Mouse (Mus musculus): ENCODE measurements around the gene Cpsf6. TPM values are rescaled to one million over a fixed set of nuclear protein-coding genes. Genes with fewer than 3 reads are reported as not detected.
"Not testable (repeated sequence)": the region's sequence is repeated elsewhere in the genome, so short reads cannot be mapped to it uniquely, and the experiment has no call there.

Gene Cpsf6
- polyA plus RNA-seq, 1 experiment = 14.8 TPM

DNA sequence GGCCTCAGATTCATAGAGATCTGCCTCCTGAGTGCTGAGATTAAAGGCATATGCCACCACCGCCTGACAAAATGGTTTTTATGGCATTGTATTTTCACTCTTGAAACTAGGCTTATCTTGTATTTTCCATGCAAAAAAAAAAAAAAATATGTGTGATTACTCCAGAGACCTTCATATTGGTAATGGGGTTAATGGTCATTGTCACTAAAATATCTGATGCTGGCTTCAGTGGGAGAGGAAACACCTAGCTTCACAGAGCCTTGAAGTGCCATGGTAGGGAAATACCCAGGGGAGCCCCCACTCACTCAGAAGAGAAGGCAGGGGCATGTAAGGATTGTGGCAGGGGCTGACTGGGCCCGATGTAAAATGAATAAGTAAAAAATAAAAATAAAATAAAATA lies 16.0 kb upstream of the Cpsf6 start:
- TF ChIP-seq TAL1 (IDR thresholded peaks at IDR 0.05; ENCODE audit: low read length) (no peak), GATA1 (IDR thresholded peaks at IDR 0.05; ENCODE audit: low read length) (no peak)
- Histone ChIP-seq H3K4me1 (ENCODE audit: control insufficient read depth) (peaks cover 7% of the 10 kb centered on the region), H3K4me3 (replicated peaks) (no peak overlapping the region), H3K9me3 (ENCODE audit: control insufficient read depth, low read length) (no peaks in the 10 kb centered on the region), H3K36me3 (ENCODE audit: control insufficient read depth) (no peaks in the 10 kb centered on the region), H3K27me3 (ENCODE audit: control insufficient read depth) (peaks cover 2% of the 10 kb centered on the region)

- Histone ChIP-seq H3K4me1 (ENCODE audit: control insufficient read depth) (peaks cover 7% of the 10 kb centered on the region), H3K4me3 (replicated peaks) (no peak overlapping the region)
- TF ChIP-seq TAL1 (IDR thresholded peaks at IDR 0.05; ENCODE audit: low read length) = no peak
Measured at GRCm38 (mm10) chr10:117394738-117395550, 15.1 kb upstream of the Cpsf6 start.

GRCm38 (mm10) chr10:117393891-117394395 lies 14.1 kb upstream of the Cpsf6 start:
- TF ChIP-seq TAL1 (IDR thresholded peaks at IDR 0.05; ENCODE audit: low read length) (no peak), GATA1 (IDR thresholded peaks at IDR 0.05; ENCODE audit: low read length) (no peak)
- Histone ChIP-seq H3K4me3 (replicated peaks) (peak overlapping the region; percentile 58), H3K9me3 (ENCODE audit: control insufficient read depth, low read length) (no peaks in the 10 kb centered on the region), H3K36me3 (ENCODE audit: control insufficient read depth) (no peaks in the 10 kb centered on the region), H3K4me1 (ENCODE audit: control insufficient read depth) (peaks cover 7% of the 10 kb centered on the region), H3K27me3 (ENCODE audit: control insufficient read depth) (peaks cover 5% of the 10 kb centered on the region)

More at GRCm38 (mm10) chr10:117394738-117395550, 15.1 kb upstream of the Cpsf6 start:
- peaks cover 5% of the 10 kb centered on the region for H3K27me3 ChIP-seq (ENCODE audit: control insufficient read depth)
- H3K9me3 ChIP-seq (ENCODE audit: control insufficient read depth, low read length) = no peaks in the 10 kb centered on the region
- no peaks in the 10 kb centered on the region for H3K36me3 ChIP-seq (ENCODE audit: control insufficient read depth)

GRCm38 (mm10) chr10:117393196-117393890 lies 13.5 kb upstream of the Cpsf6 start:
- Histone ChIP-seq H3K27me3 (ENCODE audit: control insufficient read depth) (peaks cover 5% of the 10 kb centered on the region), H3K36me3 (ENCODE audit: control insufficient read depth) (no peaks in the 10 kb centered on the region), H3K4me3 (replicated peaks) (peak overlapping the region; percentile 58), H3K4me1 (ENCODE audit: control insufficient read depth) (peaks cover 7% of the 10 kb centered on the region), H3K9me3 (ENCODE audit: control insufficient read depth, low read length) (no peaks in the 10 kb centered on the region)
- TF ChIP-seq GATA1 (IDR thresholded peaks at IDR 0.05; ENCODE audit: low read length) = no peak
- TF ChIP-seq TAL1 (IDR thresholded peaks at IDR 0.05; ENCODE audit: low read length) = no peak

DNA sequence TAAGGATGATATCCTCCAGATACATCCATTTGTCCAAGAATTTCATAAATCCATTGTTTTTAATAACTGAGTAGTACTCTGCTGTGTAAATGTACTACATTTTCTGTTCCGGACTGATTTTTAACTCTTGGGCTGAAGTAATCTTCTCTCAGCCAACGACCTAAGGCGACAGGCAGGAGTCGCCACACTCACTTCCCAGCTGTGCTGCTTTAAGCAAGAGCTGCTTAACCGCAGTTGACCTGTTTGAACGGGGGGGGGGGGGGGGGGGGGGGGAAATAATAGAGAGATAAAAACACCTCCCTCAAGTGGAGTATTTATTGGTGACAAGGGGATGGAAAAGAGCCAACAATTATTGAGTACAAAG lies 13.0 kb upstream of the Cpsf6 start:
- TF ChIP-seq GATA1 (IDR thresholded peaks at IDR 0.05; ENCODE audit: low read length) = no peak
- no peak for TF ChIP-seq TAL1 (IDR thresholded peaks at IDR 0.05; ENCODE audit: low read length)
- no peaks in the 10 kb centered on the region for H3K9me3 ChIP-seq (ENCODE audit: control insufficient read depth, low read length)
- peak overlapping the region; percentile 58 for H3K4me3 ChIP-seq (replicated peaks)
- peaks cover 5% of the 10 kb centered on the region for H3K27me3 ChIP-seq (ENCODE audit: control insufficient read depth)
- peaks cover 7% of the 10 kb centered on the region for H3K4me1 ChIP-seq (ENCODE audit: control insufficient read depth)
- no peaks in the 10 kb centered on the region for H3K36me3 ChIP-seq (ENCODE audit: control insufficient read depth)

- H3K4me1 ChIP-seq (ENCODE audit: control insufficient read depth); H3K27me3 ChIP-seq (ENCODE audit: control insufficient read depth); H3K9me3 ChIP-seq (ENCODE audit: control insufficient read depth, low read length); H3K36me3 ChIP-seq (ENCODE audit: control insufficient read depth); H3K4me3 ChIP-seq (replicated peaks): not testable (repeated sequence)
Measured at GRCm38 (mm10) chr10:117392397-117392796, 12.6 kb upstream of the Cpsf6 start.

GRCm38 (mm10) chr10:117391801-117392200 lies 12.0 kb upstream of the Cpsf6 start:
- TF ChIP-seq TAL1 (IDR thresholded peaks at IDR 0.05; ENCODE audit: low read length) = no peak
- TF ChIP-seq GATA1 (IDR thresholded peaks at IDR 0.05; ENCODE audit: low read length) = no peak
- H3K36me3 ChIP-seq (ENCODE audit: control insufficient read depth) = no peaks in the 10 kb centered on the region
- no peaks in the 10 kb centered on the region for H3K9me3 ChIP-seq (ENCODE audit: control insufficient read depth, low read length)
- no peak overlapping the region for H3K4me3 ChIP-seq (replicated peaks)
- peaks cover 5% of the 10 kb centered on the region for H3K27me3 ChIP-seq (ENCODE audit: control insufficient read depth)
- H3K4me1 ChIP-seq (ENCODE audit: control insufficient read depth) = peaks cover 7% of the 10 kb centered on the region

DNA sequence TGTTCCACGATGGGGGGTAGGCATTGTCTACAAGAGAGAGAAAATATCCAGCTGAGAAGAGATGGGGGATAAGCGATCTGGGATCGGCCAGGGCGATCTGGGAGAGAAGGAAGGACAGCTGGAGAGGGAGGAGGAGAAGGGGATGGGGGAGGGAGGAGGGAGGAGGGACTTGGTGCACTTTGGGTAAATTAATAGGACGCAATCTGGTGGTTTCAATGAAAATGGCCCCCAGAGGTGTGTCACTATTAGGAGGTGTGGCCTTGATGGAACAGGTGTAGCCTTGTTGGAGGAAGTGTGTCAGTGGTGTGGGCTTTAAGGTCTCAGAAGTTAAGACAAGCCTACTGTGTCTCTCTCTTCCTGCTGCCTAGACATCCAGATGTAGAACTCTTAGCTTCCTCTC lies 11.2 kb upstream of the Cpsf6 start:
- H3K4me3 ChIP-seq (replicated peaks) = no peak overlapping the region
- peaks cover 5% of the 10 kb centered on the region for H3K27me3 ChIP-seq (ENCODE audit: control insufficient read depth)
- TF ChIP-seq TAL1 (IDR thresholded peaks at IDR 0.05; ENCODE audit: low read length) = no peak
- TF ChIP-seq GATA1 (IDR thresholded peaks at IDR 0.05; ENCODE audit: low read length) = no peak
- H3K9me3 ChIP-seq (ENCODE audit: control insufficient read depth, low read length) = no peaks in the 10 kb centered on the region
- peaks cover 7% of the 10 kb centered on the region for H3K4me1 ChIP-seq (ENCODE audit: control insufficient read depth)
- H3K36me3 ChIP-seq (ENCODE audit: control insufficient read depth) = no peaks in the 10 kb centered on the region
